In the genomic region with DNA sequence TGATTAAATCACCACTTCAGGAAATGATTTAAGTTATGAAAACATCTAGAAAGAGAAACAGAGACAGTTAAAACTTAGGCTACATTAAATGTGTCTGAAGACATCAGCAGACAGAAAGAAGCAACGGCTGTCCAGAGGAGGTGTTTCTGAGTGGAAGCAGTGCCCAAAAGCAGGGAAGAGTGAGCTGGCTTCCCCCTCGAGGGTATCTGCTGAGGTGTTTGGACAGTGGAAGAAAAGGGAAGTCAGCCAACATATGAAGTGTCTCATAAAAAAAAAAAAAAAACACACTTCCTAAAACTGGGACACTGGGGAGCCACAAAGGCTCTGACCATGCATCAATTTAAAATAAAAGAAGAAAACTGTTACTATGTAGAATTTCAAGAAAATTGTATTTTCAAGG, we compare ENCODE assay signal across 24 mouse cellular contexts.
"Had no signal": no experiment of that assay in that cellular context is flagged by ENCODE, and none has a peak within 500 bp of the region (broad histone marks: within the 10 kb centered on the region; RNA-seq: fewer than 3 reads in every experiment).

No protein-coding gene starts in this region.

- DNase-seq: gastrocnemius, adult 2 months; gastrocnemius, postnatal 10 days; gastrocnemius, postnatal 25 days; heart, adult 11 months; heart, adult 2 months; heart, postnatal 14 days; heart, postnatal 36 days; kidney, adult 11 months; kidney, adult 2 months; kidney, adult 9 months; kidney, postnatal 14 days; kidney, postnatal 36 days; layer of hippocampus, adult 9-11 months; layer of hippocampus, postnatal 36 days; left cerebral cortex, postnatal 4 days had no signal

- H3K27ac ChIP-seq: gastrocnemius, adult 2 months; heart, adult 2 months; hindbrain, embryonic 13.5 days; hindbrain, embryonic 15.5 days; hindbrain, postnatal 0 days; kidney, embryonic 15.5 days; kidney, postnatal 0 days; limb, embryonic 12.5 days; limb, embryonic 15.5 days had no signal

- H3K9me3 ChIP-seq: hindbrain, embryonic 13.5 days; hindbrain, embryonic 15.5 days; kidney, embryonic 15.5 days; limb, embryonic 12.5 days; limb, embryonic 15.5 days had no signal

- H3K4me2 ChIP-seq: heart, embryonic 11.5 days; hindbrain, embryonic 13.5 days; hindbrain, embryonic 15.5 days; kidney, embryonic 15.5 days; limb, embryonic 12.5 days; limb, embryonic 15.5 days had no signal

- ATAC-seq: hindbrain, postnatal 0 days; intestine, embryonic 16.5 days had no signal

- H3K9ac ChIP-seq: hindbrain, embryonic 13.5 days; hindbrain, embryonic 15.5 days; kidney, embryonic 15.5 days; limb, embryonic 12.5 days; limb, embryonic 15.5 days had no signal

- H3K4me1 ChIP-seq: hindbrain, embryonic 15.5 days; kidney, embryonic 15.5 days; limb, embryonic 12.5 days; limb, embryonic 15.5 days had no signal

- H3K27me3 ChIP-seq: hindbrain, embryonic 13.5 days; hindbrain, embryonic 15.5 days; kidney, embryonic 15.5 days; limb, embryonic 12.5 days; limb, embryonic 15.5 days had no signal

- H3K4me3 ChIP-seq: gastrocnemius, adult 2 months; heart, adult 2 months; hindbrain, embryonic 13.5 days; hindbrain, embryonic 15.5 days; kidney, embryonic 15.5 days; limb, embryonic 12.5 days; limb, embryonic 15.5 days had no signal

- H3K36me3 ChIP-seq: hindbrain, embryonic 13.5 days; hindbrain, embryonic 15.5 days; kidney, embryonic 15.5 days; limb, embryonic 12.5 days; limb, embryonic 15.5 days had no signal
